Mouse (Mus musculus): Measurements from ENCODE around the gene Odf2.

- TF ChIP-seq POLR2A (IDR thresholded peaks at IDR 0.05; ENCODE audit: control insufficient read depth, extremely low read depth, insufficient read depth, low read length, poor library complexity) (no peak), CTCF (IDR thresholded peaks at IDR 0.05; ENCODE audit: borderline replicate concordance, control insufficient read depth, extremely low read depth, insufficient read depth, low read length, poor library complexity) (no peak)
These were observed 35.3 kb upstream of the Odf2 start for GRCm38 (mm10) chr2:29853736-29854135.

All from thymus, adult 2 months (tissue).